In genomic region chr17:49614577-49615235, GRCm38 (mm10) we compare ENCODE assay signal across 8 mouse cellular contexts. TPM values are rescaled to one million over a fixed set of nuclear protein-coding genes. Genes with fewer than 3 reads are reported as not detected.
A peak's percentile ranks its signal among the peaks of the same experiment; 100 is the strongest.
DNase-seq lines count a peak whose midpoint lies in the region; ATAC-seq and TF ChIP-seq lines count a peak whose summit lies in the region.

TSS of gene Kif6 (plus strand) at chr17:49615136.

- no peak for TF ChIP-seq POLR2A in bone marrow macrophage, adult 2 months (IDR thresholded peaks at IDR 0.05; ENCODE audit: borderline replicate concordance, low read depth, low read length)
- no peak for TF ChIP-seq POLR2A in small intestine, adult 2 months (IDR thresholded peaks at IDR 0.05; ENCODE audit: low read depth, low read length)

- ATAC-seq in embryonic facial prominence, embryonic 12.5 days (ENCODE audit: insufficient number of reproducible peaks, insufficient read depth, low FRiP score, low TSS enrichment): peak; percentile 93
- ATAC-seq in monocyte, adult 5-6 weeks (replicated peaks; ENCODE audit: insufficient number of reproducible peaks, low FRiP score, low TSS enrichment, poor library complexity, severe bottlenecking): no peak

- H3K36me3 ChIP-seq in embryonic facial prominence, embryonic 12.5 days: no peaks in the 10 kb centered on the region
- no peaks in the 10 kb centered on the region for H3K36me3 ChIP-seq in midbrain, embryonic 10.5 days
- H3K36me3 ChIP-seq in small intestine, adult 2 months (ENCODE audit: control insufficient read depth, insufficient read depth, low read length): no peaks in the 10 kb centered on the region

- H3K4me2 ChIP-seq in embryonic facial prominence, embryonic 12.5 days (replicated peaks): peak within 1 kb of the TSS; percentile 96

- intact Hi-C loops in left cerebral cortex, postnatal 25 days (cut with DNase I): loop anchor here (5.0 kb wide), 1 partner anchor 147 kb away; no protein-coding TSS in a partner anchor

- H3K27me3 ChIP-seq in embryonic facial prominence, embryonic 12.5 days: no peaks in the 10 kb centered on the region
- peaks cover 4% of the 10 kb centered on the region; the same call in 1 of the 2 replicates for H3K27me3 ChIP-seq in midbrain, embryonic 10.5 days (ENCODE audit: low read depth, poor library complexity, severe bottlenecking)
- no peaks in the 10 kb centered on the region for H3K27me3 ChIP-seq in small intestine, adult 2 months (ENCODE audit: control insufficient read depth, insufficient read depth, low read length)

- WGBS in embryonic facial prominence, embryonic 12.5 days: 2% methylated on average over 27 of the region's 27 CpGs
- 3% methylated on average over 27 of the region's 27 CpGs for WGBS in midbrain, embryonic 10.5 days
- 1% methylated on average over 27 of the region's 27 CpGs for WGBS in small intestine, adult 2 months

- H3K4me1 ChIP-seq in bone marrow macrophage, adult 2 months (ENCODE audit: control insufficient read depth, insufficient read depth, low read length): no peaks in the 10 kb centered on the region
- peaks cover 5% of the 10 kb centered on the region; the same call in 1 of the 2 replicates for H3K4me1 ChIP-seq in embryonic facial prominence, embryonic 12.5 days
- H3K4me1 ChIP-seq in midbrain, embryonic 10.5 days: peaks cover 12% of the 10 kb centered on the region
- H3K4me1 ChIP-seq in small intestine, adult 2 months (ENCODE audit: control insufficient read depth, insufficient read depth, insufficient read length, low read length): peaks cover 9% of the 10 kb centered on the region

- no peak within 1 kb of the TSS for H3K27ac ChIP-seq in bone marrow macrophage, adult 2 months (ENCODE audit: insufficient read depth, low read depth, low read length)
- 0 out of 2 replicates have a peak within 1 kb of the TSS, but pooled peaks have one; percentile 32 for H3K27ac ChIP-seq in embryonic facial prominence, embryonic 12.5 days
- H3K27ac ChIP-seq in midbrain, embryonic 10.5 days (replicated peaks): peak within 1 kb of the TSS; percentile 77
- H3K27ac ChIP-seq in small intestine, adult 2 months (ENCODE audit: insufficient read depth, low read depth, low read length): peak within 1 kb of the TSS; percentile 33; the same call in 1 of the 2 replicates

- DNase-seq in heart, adult 18-20 months: peak; percentile 78 to 80
- peak; percentile 66 for DNase-seq in kidney, adult 11 months
- peak; percentile 87 to 92 for DNase-seq in left cerebral cortex, postnatal 25 days (ENCODE audit: low spot score in 2 of 2)
- peak; percentile 90 for DNase-seq in midbrain, embryonic 10.5 days (ENCODE audit: low spot score)

- H3K9me3 ChIP-seq in embryonic facial prominence, embryonic 12.5 days: no peaks in the 10 kb centered on the region
- H3K9me3 ChIP-seq in midbrain, embryonic 10.5 days (replicated peaks): no peaks in the 10 kb centered on the region

- peak within 1 kb of the TSS; percentile 61 for H3K9ac ChIP-seq in embryonic facial prominence, embryonic 12.5 days

- TF ChIP-seq CTCF in bone marrow macrophage, adult 2 months (IDR thresholded peaks at IDR 0.05; ENCODE audit: low read depth, low read length): no peak
- TF ChIP-seq CTCF in small intestine, adult 2 months (IDR thresholded peaks at IDR 0.05; ENCODE audit: extremely low read depth, insufficient read length, insufficient replicate concordance, low read depth, low read length): no peak

- H3K4me3 ChIP-seq in bone marrow macrophage, adult 2 months (ENCODE audit: insufficient read depth, low read length): peak within 1 kb of the TSS; percentile 49
- H3K4me3 ChIP-seq in embryonic facial prominence, embryonic 12.5 days: peak within 1 kb of the TSS; percentile 68
- peak within 1 kb of the TSS; percentile 70 for H3K4me3 ChIP-seq in midbrain, embryonic 10.5 days
- H3K4me3 ChIP-seq in small intestine, adult 2 months (ENCODE audit: low read depth, low read length): peak within 1 kb of the TSS; percentile 63

RNA-seq across cellular contexts. Expression of gene Kif6, which starts in this region (rescaled TPM):
- not detected in 2 replicates for polyA plus RNA-seq in bone marrow macrophage, adult 2 months (2012; ENCODE audit: insufficient read depth, insufficient read length, missing spikeins)
- polyA plus RNA-seq in embryonic facial prominence, embryonic 12.5 days (2016; fragmentation: Nextera tagmentation; extraction: Ambion mirVana): 2.9 and 3.8 TPM in 2 replicates
- total RNA-seq in heart, adult 18-20 months (2021): 1 to 10 TPM; 1.2 to 3.5 TPM
- total RNA-seq in left cerebral cortex, postnatal 25 days (2021): 1 to 10 TPM; 1.4 to 2.2 TPM
- 1.6 and 2.3 TPM in 2 replicates for polyA plus RNA-seq in midbrain, embryonic 10.5 days (2016; fragmentation: Nextera tagmentation; extraction: Ambion mirVana)
- 0.05 TPM in 2 replicates for polyA plus RNA-seq in small intestine, adult 2 months (2012; rRNA removed)
- total RNA-seq in monocyte, adult 5-6 weeks (2017): not detected in 3 replicates
